Mouse (Mus musculus): ENCODE results near the gene Acsl4.
A peak's percentile ranks its signal among the peaks of the same experiment; 100 is the strongest.

GRCm38 (mm10) chrX:142359031-142359430, 31.3 kb downstream of the Acsl4 start:
- TF ChIP-seq EP300 (IDR thresholded peaks at IDR 0.05; ENCODE audit: low read depth), result peak; percentile 94
- TF ChIP-seq CTCF (IDR thresholded peaks at IDR 0.05; ENCODE audit: low read depth), result no peak
